Mouse (Mus musculus) NIH3T3 (cell line): ENCODE results near the gene Rab37.

ENCODE experiments used
- DNase-seq: peaks from one replicate; pipeline ENCODE4 v3.0.0-alpha.2; 2012; ENCODE audit warnings: low read depth

Rab37 gene

GRCm38 (mm10) chr11:115166776-115167175, 75.5 kb downstream of the Rab37 start:
- no peak for DNase-seq

DNA sequence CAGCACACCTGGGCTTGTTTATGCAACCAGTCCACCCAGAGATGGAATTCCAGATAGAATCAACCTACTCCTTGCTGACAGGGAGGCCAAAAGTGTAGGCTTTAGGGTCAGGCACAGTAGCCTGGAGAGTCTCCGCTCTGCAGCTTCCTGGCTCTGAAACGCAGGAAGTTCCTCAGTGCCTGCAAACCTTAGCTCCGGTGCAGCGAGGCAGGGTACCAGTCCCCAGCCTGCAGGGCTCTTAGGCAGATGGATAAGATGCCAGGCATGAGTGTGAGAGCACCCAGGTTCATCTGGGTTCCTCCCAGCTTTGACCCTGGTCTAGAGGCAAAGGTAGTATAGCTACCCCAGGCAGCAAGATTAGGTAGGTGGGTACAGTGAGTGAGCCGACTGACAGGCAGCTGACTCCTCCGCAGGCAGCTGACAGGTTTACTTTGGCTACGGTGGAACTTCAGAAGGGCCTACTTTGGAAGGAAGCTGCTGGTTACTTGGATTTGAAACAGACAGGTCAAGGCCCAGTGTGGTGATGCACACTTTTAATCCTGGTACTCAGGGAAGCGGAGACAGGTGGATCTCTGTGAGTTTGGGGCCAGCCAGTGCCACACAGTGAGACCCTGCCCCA, 76.5 kb downstream of the Rab37 start:
- no peak for DNase-seq

DNA sequence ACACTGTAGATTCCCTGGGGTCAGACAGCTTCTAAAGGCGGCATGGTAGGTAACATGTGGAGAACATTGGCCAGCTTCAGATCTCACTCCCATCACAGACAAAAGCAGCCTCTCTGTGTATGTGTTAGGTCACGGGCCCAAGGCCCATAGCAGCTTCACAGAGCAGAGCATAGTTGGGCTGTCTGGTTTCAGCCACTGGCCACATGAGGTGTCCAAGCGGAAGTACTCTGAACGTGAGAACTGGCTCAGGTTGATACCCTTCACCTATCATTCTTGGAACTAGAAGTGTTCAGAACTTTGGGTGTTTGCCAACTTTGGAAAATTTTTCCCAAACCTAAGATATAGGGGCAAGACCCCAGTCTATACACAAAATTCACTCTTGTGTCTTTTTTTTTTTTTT, 78.2 kb downstream of the Rab37 start:
- DNase-seq = no peak

DNA sequence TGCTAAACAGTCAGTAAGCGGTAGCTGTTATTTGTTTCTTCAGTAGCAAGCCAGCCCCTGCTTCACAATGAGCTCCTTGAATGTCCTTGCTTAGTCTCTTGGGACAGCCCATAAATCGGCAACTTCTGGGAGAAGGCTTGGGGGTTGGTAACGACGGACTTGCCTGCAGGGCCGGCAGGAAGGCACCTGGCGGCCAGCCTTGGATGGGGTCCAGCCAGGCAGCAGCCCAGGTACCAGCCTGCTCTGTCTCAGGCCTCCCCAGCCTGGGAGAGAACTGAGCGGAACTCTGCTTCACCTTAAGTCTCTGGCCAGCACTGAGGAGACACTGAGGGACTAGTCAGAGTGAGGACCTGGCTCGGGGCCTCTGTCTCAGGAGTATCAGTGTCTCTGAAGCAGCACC, 79.9 kb downstream of the Rab37 start:
- no peak for DNase-seq

DNA sequence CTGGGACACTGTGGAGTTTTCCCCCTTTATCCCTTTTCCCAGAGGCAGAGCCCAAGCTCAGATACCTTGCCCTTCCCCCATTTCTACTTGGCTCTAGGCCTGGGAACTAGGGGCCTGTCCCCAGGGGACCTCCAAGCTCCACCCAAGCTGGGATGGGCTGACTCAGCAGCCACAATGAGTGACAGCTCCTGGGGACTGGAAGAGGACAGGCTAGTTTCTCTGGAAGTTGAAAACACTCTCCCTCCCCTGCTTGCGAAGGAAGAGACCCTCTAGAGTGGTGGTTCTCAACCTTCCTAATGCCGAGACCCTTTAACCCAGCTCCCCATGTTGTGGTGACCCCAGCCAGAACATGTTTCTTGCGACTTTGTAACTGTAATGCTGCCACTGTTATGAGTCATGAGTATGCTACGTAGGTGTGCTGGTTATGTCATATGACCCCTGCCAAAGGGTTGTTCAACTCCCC, 81.6 kb downstream of the Rab37 start:
- peak; percentile 71 for DNase-seq

GRCm38 (mm10) chr11:115173549-115174339, 82.5 kb downstream of the Rab37 start:
- no peak for DNase-seq

DNA sequence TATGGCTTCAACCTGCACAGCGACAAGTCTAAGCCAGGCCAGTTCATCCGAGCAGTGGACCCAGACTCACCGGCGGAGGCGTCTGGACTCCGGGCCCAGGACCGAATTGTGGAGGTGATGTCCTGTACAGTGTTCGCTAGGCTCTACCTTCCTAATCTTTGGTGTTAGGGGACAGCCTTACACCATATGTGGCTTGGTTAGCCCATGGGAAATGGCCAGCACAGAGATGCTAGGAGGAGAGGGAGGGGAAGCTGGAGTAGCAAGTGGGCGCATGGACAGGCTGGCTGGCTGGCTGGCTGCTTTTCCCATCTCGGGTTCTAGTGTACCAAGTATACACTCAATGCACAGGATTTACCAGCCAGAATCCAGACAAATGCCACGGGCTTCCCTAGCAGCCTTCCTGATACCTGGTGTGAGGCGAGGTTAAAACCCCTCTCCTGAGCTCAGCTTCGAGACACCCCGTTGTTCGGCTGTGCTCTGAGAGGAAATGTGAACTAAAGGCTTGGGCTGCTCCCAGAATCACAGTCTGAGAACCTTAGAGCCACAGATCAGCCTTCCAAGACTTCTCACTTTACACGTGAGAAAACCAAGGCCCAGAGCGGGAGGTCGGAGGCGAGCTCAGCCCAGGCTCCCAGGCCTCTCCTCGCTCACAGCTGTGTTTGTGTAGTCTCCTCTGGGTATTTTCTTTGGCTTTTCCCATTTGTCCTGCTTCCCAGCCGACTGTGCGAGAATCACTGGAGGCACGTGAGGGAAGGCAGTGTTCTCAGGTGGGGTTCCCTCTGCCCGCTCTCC, 85.4 kb downstream of the Rab37 start:
- DNase-seq = no peak

GRCm38 (mm10) chr11:115177559-115178195, 86.4 kb downstream of the Rab37 start:
- DNase-seq = no peak

DNA sequence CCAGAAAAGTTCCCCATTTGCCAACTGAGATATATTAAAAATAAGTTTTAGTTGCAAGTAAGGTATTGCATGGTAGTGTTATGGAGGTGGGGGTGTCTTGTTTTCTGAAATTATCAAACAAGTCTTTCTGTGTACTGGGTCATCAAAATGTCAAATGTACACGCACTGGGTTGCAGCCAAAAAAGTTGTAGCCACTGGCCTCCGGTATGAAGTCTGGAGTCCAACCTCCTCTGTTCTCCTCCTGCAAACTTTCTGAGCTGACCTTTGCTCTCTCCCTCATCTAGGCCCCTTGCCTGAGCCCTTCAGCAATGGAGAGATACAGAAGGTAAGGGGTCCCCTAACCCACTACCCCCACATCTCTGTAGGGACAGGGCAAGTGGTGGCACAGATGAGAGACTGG, 87.5 kb downstream of the Rab37 start:
- DNase-seq = no peak

GRCm38 (mm10) chr11:115179191-115179590, 88.0 kb downstream of the Rab37 start:
- no peak for DNase-seq

DNA sequence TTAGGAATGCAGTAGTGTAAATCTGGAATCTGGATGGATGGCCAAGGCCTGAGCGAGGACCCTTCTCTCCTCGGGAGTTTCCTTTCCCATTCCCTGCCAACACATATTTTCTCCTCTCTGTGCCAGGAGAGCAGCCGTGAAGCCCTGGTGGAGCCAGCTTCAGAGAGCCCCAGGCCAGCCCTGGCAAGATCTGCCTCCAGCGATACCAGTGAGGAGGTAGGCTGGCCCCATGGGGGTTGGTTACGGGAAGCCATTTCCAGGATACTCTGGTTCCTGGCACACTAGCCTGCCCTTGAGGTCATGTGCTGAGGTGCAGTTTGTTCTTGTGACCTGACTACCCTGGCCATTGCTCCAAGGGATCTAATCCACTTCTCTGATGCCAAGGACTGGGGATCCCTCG, 88.7 kb downstream of the Rab37 start:
- peak; percentile 46 for DNase-seq

DNA sequence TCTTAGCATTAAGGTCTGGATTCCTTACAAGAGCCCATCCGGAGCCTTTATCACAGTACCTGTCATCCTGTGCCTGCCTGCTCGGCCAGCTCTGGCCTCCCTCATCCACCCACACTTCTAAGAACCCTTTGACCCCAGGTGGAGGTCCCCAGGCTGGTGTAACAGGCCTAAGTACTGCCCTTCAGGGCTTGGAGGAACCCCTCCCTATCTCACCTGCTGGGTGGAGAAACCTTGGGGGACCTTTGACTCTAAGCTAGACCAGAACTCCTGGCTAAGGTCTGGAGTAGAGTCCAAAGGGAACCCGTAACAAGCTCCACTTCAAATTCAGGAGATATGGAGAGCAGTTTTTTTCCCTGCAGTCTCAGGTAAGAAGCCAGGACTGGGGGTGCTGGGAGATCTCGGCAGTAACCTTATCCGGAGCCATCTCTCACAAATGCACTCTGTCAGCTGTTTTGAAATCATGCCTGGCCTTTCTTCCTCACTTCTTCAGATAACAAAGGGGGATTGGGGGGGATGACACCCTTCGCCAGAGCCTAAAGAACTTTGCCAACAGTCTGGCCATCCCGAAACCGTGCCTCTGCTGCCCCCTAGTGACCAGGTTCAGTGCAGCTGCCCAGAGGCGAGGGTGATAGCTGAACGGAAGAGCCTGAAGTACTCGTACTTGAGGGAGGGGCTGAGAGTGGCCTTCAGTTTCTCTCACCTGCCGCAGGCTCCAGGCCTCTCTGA, 90.8 kb downstream of the Rab37 start:
- DNase-seq = peak; percentile 86

DNA sequence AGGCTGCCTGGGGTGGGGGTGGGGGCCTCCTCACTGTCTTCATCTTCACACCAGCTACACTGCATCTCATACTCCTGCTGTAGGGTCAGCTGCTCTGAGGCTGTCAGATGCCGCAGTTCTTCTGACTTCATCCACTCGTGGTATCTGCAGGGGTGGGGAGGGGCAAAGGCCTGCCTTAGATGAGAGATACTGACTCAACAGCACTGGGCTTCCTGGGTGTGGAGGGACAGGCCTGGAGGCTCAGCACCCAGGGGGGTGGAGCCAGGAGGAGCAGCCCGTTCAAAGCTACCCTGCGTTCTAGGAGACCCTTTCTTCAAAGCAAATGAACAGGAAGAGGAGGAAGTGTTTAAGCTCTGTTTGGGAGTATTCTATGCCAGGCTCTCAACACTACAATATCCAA, 93.7 kb downstream of the Rab37 start:
- DNase-seq = peak; percentile 35

DNA sequence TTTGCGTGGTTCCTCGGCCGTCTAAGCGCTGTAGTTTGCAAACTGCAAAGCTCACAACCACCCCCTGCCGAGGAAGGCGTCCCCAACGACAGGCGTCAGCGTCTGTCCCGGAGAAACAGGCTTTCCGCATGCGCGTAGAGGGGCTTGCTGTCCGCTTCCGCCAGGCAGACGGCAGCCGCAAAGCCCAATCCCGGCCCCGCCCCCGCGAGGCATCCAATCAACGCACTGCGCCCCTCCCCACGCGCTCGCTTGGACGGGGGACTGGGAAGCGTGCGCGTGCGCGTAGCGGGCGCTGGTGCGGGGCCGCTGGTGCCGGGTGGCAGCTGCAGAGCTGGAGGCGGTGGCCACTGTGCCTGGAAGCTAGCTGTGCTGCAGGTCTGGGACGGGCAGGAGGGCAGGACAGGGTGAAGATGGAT, 96.0 kb downstream of the Rab37 start, which contains the start of gene Tmem104:
Gene Tmem104 (plus strand): TSS at position 264 of the 416 bp plus-strand sequence.
- peak; percentile 99 for DNase-seq

- DNase-seq = peak; percentile 25
Measured at GRCm38 (mm10) chr11:115187693-115188092, 96.5 kb downstream of the Rab37 start, which contains the start of gene Nat9. TSS of gene Nat9 (minus strand) at chr11:115187859.

GRCm38 (mm10) chr11:115188539-115189231, 97.5 kb downstream of the Rab37 start:
- peak; percentile 51 for DNase-seq

DNA sequence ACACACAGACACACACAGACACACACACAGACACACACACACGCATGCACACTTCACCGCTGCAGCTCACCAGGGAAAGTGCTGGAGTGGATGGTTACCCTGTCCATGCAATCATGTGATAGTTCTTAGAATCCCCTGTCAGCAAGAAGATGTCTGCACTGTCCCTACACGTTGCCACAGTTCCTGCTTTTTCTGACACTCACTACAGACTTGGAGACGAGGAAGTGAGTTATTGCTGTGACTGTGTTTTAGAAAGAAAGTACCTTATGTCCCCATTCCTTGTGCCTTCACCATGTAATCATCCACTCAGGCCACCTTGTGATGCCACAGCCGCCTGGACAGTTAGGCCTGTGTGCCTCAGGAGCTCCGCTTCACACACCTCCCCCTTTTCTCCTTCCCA, 98.1 kb downstream of the Rab37 start:
- DNase-seq = no peak

GRCm38 (mm10) chr11:115192180-115192579, 100.9 kb downstream of the Rab37 start:
- DNase-seq = peak; percentile 31

GRCm38 (mm10) chr11:115194693-115195092, 103.5 kb downstream of the Rab37 start:
- DNase-seq = no peak

- DNase-seq = no peak
Measured at GRCm38 (mm10) chr11:115195933-115196332, 104.7 kb downstream of the Rab37 start.

GRCm38 (mm10) chr11:115197558-115197957, 106.3 kb downstream of the Rab37 start:
- DNase-seq = no peak
